Mouse (Mus musculus) gastrocnemius, postnatal 10 days (tissue): ENCODE data around the gene Sergef. TPM values are rescaled to one million over a fixed set of nuclear protein-coding genes. Genes with fewer than 3 reads are reported as not detected.

Experiments
- DNase-seq: peaks from one replicate; pipeline ENCODE4 v3.0.0; 2021; ENCODE audit warnings: mixed read lengths
- total RNA-seq, 2 experiments: library from RNA; stranded (reverse); gene quantifications; 2 replicates each; pipeline ENCODE4 v1.2.3; 2021

Gene Sergef
- total RNA-seq, 2 experiments from 2014 or later = 5.8 to 6.7 TPM

DNA sequence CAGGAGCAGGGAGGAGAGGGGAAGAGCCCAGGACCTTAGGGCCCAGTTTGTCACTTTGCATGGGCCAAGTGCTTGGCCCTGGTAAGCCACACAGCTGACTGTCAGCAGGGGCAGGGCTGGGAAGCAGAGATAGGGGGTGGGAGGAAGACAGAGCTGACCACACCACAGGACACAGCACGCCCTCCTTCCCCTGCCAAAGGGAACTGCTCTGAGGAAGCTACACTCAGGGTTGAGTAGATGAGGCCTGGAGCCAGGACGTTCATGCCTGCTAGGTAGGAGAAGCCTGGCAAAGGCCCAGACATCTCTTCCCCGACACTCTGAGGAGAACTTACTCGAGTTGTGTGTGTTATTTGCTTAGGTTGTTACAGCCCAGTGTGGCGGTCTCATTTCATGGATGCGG lies 193.7 kb downstream of the Sergef start:
- no peak for DNase-seq

GRCm38 (mm10) chr7:46443163-46443562 lies 196.4 kb downstream of the Sergef start:
- no peak for DNase-seq

DNA sequence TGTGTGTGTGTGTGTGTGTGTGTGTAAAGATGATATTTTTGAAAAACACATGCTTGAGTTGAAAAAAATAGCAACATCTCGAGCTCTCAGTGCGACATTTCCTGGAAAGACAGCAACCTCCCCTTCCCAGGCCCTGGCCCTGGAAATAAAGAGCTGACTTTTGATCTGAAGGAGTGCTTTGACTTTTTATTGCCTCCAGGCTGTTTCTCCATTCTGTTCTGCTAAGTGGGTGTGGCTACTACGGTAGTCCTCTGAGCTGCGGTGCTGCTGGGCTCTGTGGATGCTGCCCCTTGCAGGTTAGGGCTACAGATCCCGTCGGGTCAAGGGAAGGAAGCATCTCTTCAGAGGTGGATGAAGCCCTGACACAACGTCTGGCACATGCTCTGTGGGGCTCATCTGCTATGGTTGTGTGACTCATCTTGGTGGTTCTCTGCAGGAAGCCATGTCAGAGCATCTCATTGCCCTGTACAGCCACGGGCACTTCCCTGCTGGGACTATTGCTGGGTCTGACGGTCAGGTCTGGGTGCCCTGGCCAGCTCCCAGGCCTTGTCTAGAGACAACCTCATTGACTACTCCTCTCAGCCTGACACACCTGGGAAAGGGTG lies 201.0 kb downstream of the Sergef start:
- no peak for DNase-seq

DNA sequence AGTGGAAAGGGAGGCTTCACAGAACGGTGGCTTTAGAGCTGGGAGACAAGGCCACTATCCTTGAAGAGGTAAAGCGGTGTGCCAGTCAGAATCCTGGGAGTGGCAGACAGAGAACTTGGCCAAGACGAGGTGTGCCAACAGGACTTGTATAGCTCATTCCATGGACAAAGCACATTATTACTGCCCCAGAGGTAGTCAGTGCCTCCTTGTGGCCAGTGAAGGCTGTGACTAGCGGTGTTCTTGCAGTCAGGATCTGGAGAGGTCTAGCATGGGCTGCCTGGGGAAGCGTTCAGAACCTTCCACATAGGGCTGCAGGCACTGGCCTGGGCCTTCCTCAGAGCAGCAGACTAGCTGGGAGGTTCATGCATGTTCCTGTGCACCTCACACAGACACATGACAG lies 203.8 kb downstream of the Sergef start:
- no peak for DNase-seq

DNA sequence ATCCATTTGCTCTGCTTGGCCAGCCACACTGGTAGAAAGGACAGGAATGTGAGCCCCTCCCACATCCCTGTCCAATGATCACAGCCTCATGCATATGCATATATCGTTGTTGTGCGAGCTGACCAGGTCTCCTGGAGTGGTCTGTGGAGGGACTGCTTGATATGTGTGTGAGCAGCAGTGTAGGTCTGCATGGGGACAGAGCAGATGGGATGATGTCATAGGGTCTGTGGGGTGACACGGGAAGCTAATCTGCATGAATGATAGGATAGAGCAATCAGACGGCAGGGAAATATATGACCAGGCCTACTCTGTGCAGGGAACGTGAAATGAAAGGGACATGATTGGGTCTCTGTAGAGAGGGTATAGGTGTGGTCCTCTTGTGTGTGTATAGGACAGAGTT lies 205.7 kb downstream of the Sergef start:
- DNase-seq = no peak

GRCm38 (mm10) chr7:46425012-46425411 lies 214.6 kb downstream of the Sergef start:
- DNase-seq = no peak

GRCm38 (mm10) chr7:46423951-46424350 lies 215.7 kb downstream of the Sergef start:
- DNase-seq = no peak

DNA sequence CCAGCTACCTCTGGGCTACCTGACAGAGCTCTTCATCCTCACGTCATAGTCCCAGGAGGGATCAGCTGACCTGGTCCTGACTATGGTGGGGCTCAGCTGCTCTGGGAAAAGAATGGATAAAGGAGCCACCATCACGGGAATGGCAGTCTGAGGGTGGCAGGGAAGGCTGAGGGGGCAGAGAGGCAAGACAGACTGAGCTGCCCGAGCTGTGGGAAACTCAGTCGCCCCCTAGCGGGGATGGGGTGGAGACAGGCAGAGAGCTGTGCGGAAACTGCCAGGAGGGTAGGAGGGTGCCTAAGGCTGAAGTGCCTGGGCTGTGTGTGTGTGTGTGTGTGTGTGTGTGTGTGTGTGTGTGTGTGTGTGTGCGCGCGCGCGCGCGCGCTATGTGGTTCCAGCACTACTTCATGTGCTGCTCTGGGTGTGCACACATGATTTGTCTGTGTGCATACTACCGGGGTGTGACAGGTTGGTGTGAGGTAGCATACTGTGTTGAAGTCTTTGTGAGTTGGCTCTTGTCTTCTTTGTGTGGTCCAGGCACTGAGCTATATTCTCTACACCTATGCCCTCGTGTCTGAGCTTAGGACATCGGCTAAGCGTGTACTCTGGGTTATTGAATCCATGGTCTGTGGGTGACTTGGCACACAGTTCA lies 216.7 kb downstream of the Sergef start:
- DNase-seq = peak; percentile 72

DNA sequence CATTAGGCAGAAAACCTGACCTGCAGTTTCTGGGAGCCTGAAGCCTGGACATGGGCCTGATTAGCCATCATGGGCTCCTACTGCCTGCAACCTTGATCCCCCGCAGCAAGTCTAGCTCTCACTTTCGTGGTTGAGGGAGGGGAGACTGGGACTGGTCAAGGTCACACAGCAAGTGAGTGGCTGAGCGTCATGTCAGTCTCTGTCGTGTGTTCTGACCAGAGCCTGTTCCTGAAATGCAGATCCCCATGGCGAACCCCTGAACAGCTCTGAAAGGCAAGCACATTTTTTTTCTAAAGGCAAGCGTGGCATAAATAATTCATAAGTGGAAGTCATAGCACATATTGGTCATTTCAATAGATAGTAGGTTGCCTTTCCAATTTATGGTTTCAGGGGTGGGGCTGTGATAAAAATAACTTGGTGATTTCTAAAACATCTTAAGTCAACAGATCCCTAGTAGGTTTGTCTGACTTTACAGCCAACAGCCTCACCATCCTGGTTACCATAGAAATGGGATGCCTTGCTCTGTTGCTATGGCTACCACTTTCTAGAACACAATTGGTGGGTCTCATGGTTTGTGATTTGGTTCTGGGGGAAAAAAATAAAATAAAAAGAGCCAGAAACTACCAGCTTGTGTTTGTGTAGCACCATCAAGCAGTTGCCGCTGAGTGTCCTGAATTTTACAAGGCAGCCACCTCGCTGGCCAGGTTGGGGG lies 217.4 kb downstream of the Sergef start:
- DNase-seq = no peak

DNA sequence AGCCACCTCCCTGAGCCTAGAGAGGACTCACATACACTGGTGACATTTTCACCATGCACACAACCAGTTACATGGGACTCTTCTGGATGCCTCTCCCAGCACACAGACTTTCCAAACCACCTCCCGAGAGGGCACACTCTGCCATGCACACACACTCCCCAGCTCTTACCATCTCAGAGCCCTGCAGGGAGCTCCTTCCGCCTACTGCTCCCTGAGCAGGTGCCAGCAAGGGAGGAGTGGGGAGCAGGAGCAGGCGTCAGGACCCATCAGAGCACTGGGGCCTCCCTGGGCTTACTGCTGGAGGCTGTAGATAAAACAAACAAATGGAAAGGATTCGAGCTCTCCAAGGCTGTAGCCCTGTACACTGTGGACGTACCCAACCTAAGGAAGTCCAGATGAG lies 218.1 kb downstream of the Sergef start:
- no peak for DNase-seq

DNA sequence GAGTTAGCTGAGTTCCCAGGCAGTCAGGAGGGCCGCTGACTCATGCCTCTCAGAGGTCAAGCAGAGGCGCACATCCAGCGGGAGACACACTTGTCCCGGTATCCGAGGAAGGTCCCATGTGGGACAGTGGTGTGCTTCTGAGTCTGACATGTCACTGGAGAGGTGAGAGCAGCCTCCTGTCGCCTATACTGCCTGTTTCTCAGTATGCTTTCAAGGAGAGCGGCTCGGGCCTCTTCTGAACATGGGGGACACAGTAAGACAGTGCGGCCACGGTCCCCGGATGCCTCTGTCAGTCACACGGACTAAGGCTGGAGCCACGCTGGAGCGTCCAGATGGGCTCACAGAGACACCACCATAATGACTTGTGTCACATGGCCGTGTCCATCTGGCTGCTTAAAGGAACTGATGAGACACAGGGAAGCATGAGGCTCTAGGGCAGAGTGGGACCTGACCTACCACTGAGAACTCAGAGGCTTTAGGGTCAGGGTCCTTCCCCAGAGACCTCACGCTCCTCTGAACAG lies 221.4 kb downstream of the Sergef start:
- DNase-seq = no peak

GRCm38 (mm10) chr7:46417467-46417866 lies 222.1 kb downstream of the Sergef start:
- DNase-seq = no peak

GRCm38 (mm10) chr7:46415818-46416425 lies 223.7 kb downstream of the Sergef start:
- no peak for DNase-seq

GRCm38 (mm10) chr7:46413959-46414725 lies 225.5 kb downstream of the Sergef start:
- DNase-seq = no peak

GRCm38 (mm10) chr7:46412823-46413222 lies 226.8 kb downstream of the Sergef start:
- no peak for DNase-seq

GRCm38 (mm10) chr7:46410727-46411126 lies 228.9 kb downstream of the Sergef start:
- no peak for DNase-seq

DNA sequence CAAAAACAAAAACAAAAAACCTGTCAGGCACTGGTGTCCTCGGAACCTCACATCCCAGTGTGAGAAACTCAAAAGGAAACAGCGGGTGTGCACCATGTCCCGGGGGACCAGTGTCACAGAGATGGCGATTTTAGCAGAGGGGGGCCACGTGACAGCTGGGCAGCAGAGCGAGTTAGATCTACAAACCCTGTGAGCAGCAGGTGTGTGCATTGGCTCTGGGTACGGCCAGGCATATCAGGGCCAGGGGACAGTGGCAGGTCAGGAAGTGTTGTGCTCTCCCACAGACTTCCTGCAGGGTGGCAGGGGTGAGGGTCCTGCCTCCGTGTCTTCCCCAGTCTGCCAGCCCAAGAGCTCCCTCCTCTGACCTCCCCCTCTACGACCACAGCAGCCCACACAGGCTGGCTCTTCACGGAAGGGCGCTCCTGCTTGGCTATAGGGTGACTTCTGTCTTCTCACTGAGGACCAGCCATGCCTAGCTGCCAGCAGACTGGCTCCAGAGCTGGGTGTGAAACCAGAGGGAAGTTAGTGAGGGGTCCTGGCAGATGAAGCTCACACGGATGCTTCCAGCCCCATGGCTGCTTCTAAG lies 230.3 kb downstream of the Sergef start:
- no peak for DNase-seq

GRCm38 (mm10) chr7:46408606-46409005 lies 231.0 kb downstream of the Sergef start:
- DNase-seq = no peak

DNA sequence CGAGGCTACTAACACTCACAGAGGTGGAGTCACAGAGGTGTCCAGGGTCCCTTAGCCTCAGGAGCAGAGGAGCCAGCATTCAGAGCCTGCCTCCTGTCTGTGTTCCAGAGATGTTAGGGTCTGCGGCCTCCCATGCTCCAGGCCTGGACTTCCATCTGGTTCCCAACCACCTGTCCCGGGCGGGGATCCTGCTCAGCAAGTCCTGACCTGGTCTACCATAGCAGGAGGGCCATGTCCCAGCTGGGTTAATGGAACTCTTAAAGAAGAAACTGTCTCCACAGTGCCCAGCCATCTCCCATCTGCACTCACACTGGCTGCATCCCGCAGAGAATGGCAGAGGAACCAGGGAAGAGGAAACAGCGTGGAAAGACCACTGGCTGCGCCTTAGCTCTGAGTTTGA lies 234.9 kb downstream of the Sergef start:
- DNase-seq = no peak

DNA sequence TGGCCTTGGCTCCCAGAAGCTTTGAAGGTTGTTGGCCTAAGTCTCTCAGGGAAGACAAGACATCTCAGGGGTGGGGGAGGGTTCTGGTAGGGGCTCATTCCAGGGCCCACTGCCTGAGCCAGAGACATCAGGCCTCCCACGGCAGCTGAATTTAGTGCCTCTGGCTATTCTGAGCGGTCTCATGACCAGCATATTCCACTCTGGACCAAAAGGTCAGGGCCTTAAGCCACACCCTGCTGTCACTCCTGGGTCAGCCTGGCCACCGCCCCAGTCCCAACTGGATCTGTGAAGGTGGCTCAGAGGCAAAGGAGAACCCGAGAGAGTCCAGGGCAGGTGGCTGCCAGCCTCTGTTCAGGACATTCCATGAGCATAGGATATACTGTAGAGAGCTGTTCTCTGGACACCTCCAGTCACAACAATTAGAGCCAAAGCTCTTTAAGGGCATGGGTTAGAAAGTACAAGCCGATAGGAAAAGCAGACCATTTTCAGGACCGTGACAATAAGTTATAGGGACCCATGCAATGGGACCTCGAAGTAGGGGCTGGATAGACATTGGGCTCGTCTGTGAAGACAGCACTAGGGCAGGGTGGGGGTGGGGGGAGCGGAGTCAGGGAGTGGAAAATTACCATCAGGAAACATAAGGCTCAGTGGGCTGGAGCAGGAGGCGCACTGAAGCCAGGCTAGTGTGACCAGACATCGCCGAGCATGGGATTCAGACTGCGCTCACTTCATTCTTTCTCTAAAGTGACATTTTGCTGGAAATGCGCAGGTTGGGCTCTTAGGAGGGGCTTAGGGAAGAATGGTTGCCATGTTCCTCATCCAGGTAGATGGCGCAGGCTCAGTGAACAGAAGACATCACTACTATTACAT lies 235.8 kb downstream of the Sergef start:
- DNase-seq = peak; percentile 45
